Mouse (Mus musculus) liver, adult 2 months (tissue): Measurements from ENCODE around the gene Aplp1. TPM values are rescaled to one million over a fixed set of nuclear protein-coding genes. Genes with fewer than 3 reads are reported as not detected.
A peak's percentile ranks its signal among the peaks of the same experiment; 100 is the strongest.

Source experiments
- DNase-seq: peaks from one replicate; pipeline ENCODE4 v3.0.0-alpha.2; 2011; ENCODE audit warnings: low read depth, low spot score; ENCODE audit errors: extremely low read depth
- H3K27ac ChIP-seq: fragments of 200-500 bp; replicated peaks from 2 replicates; pipeline ENCODE4 v1.5.1; 2012; ENCODE audit warnings: low read depth, mild to moderate bottlenecking, control low read depth, inconsistent platforms, low read length; ENCODE audit not compliant: insufficient read depth
- H3K27me3 ChIP-seq: fragments of 200-500 bp; 2 replicates; pipeline ENCODE4 v1.6.1; 2012; ENCODE audit warnings: mild to moderate bottlenecking, moderate library complexity, low read length, inconsistent platforms; ENCODE audit not compliant: control insufficient read depth, insufficient read depth
- H3K36me3 ChIP-seq: fragments of 200-500 bp; 2 replicates; pipeline ENCODE4 v1.6.1; 2012; ENCODE audit warnings: low read length, inconsistent platforms; ENCODE audit not compliant: control insufficient read depth, insufficient read depth
- H3K4me1 ChIP-seq: fragments of 200-500 bp; 2 replicates; pipeline ENCODE4 v1.6.1; 2011; ENCODE audit warnings: low read length; ENCODE audit not compliant: control insufficient read depth, insufficient read depth
- H3K4me3 ChIP-seq: fragments of 200-500 bp; 2 replicates; pipeline ENCODE4 v1.5.1; 2011; ENCODE audit warnings: low read depth, mild to moderate bottlenecking, control low read depth, low read length, moderate library complexity; ENCODE audit not compliant: insufficient read depth
- H3K79me2 ChIP-seq: fragments of 200-500 bp; 2 replicates; pipeline ENCODE4 v1.6.1; 2012; ENCODE audit warnings: inconsistent platforms, mild to moderate bottlenecking, low read length, moderate library complexity; ENCODE audit not compliant: control insufficient read depth, insufficient read depth
- H3K9ac ChIP-seq: fragments of 200-500 bp; 2 replicates; pipeline ENCODE4 v1.6.1; 2012; ENCODE audit warnings: low read depth, mild to moderate bottlenecking, control low read depth, inconsistent platforms, low read length
- CTCF ChIP-seq: fragments of 200-500 bp; IDR thresholded peaks from 2 replicates; pipeline ENCODE4 v1.5.1; 2011; ENCODE audit warnings: low read depth, low read length, control low read depth
- POLR2A ChIP-seq: fragments of 200-500 bp; IDR thresholded peaks from 2 replicates; pipeline ENCODE4 v1.6.1; 2011; ENCODE audit warnings: low read length, control low read depth; ENCODE audit not compliant: insufficient read depth; ENCODE audit errors: extremely low read depth
- WGBS: fragments of 180-500 bp; shearing (Covaris S2); methylation state at CpG from one replicate; pipeline ENCODE4 v1.1.7; 2018; 5-methylcytosine and 5-hydroxymethylcytosine counted together
- polyA plus RNA-seq: library from polyadenylated mRNA; depleted of rRNA; stranded (reverse); fragments of >200 nt; gene quantifications from 2 replicates; pipeline ENCODE4 v1.2.3, GENCODE M21; 2012
- total RNA-seq: library from RNA; depleted of rRNA; stranded (reverse); fragments of >200 nt; gene quantifications from 2 replicates; pipeline ENCODE4 v1.2.3, GENCODE M21; 2014

The Aplp1 gene
- total and polyA plus RNA-seq, 2 experiments = 0.18 to 0.70 TPM

- H3K4me1 ChIP-seq = no peaks in the 10 kb centered on the region
- TF ChIP-seq CTCF (no peak), POLR2A (no peak)
- DNase-seq = no peak
- WGBS = 3% methylated on average over 10 of the region's 10 CpGs
- H3K36me3 ChIP-seq = no peaks in the 10 kb centered on the region
- H3K4me3 ChIP-seq = no peak overlapping the region
- no peak overlapping the region for H3K27ac ChIP-seq
- no peaks in the 10 kb centered on the region for H3K27me3 ChIP-seq
- H3K79me2 ChIP-seq = no peaks in the 10 kb centered on the region
- H3K9ac ChIP-seq = no peak overlapping the region
Measured at GRCm38 (mm10) chr7:30434238-30434637, 11.1 kb downstream of the Aplp1 start.

- H3K4me1 ChIP-seq = no peaks in the 10 kb centered on the region
- H3K9ac ChIP-seq = no peak overlapping the region
- no peaks in the 10 kb centered on the region for H3K79me2 ChIP-seq
- no peaks in the 10 kb centered on the region for H3K27me3 ChIP-seq
- H3K36me3 ChIP-seq = no peaks in the 10 kb centered on the region
- 16% methylated on average over 3 of the region's 3 CpGs for WGBS
- H3K4me3 ChIP-seq = no peak overlapping the region
- TF ChIP-seq CTCF (peak; percentile 13; the same call in 1 of the 2 replicates), POLR2A (no peak)
- no peak overlapping the region for H3K27ac ChIP-seq
- peak; percentile 19 for DNase-seq
Measured at GRCm38 (mm10) chr7:30431793-30432192, 13.5 kb downstream of the Aplp1 start.

DNA sequence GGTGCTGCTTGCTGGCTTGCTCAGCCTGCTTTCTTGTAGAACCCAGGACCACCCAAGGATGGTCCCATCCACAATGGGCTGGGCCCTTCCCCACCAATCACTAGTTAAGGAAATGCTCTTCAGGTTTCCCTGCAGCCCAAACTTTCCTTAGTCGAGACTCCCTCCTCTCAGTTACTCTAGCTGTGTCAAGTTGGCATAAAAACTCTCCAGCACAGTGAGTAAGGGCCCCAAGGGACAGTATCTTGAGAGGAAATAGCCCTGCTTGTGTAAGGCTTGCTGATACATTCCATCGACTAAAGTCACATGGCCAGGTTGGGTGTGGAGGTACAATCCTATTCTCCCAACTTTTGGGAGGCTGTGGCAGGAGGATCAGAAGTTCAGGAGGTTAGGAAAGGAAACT lies 15.1 kb downstream of the Aplp1 start:
- TF ChIP-seq POLR2A (no peak), CTCF (no peak)
- Histone ChIP-seq H3K27me3 (no peaks in the 10 kb centered on the region), H3K79me2 (no peaks in the 10 kb centered on the region), H3K36me3 (no peaks in the 10 kb centered on the region), H3K4me3 (no peak overlapping the region), H3K4me1 (no peaks in the 10 kb centered on the region), H3K27ac (no peak overlapping the region), H3K9ac (no peak overlapping the region)
- no peak for DNase-seq
- WGBS = 59% methylated on average over 2 of the region's 2 CpGs

DNA sequence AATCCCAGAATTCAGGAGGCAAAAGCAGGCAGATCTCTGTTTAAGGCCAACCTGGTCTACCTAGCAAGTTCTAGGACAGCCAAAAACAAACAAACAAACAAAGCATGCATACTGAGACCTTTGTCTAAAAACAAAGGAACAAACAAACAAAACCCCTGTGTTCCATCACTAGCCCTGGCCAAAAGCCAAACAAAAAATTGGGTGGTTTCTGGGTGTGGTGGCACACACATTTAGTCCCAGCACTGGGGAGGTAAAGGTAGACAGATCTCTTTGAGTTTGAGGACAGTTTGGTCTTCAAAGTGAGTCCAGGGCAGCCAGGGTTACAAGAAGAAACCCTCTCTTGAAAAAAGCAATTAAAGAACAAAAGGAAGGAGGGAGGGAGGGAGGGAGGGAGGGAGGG lies 16.0 kb downstream of the Aplp1 start:
- H3K9ac ChIP-seq = no peak overlapping the region
- no peaks in the 10 kb centered on the region for H3K36me3 ChIP-seq
- H3K4me1 ChIP-seq = no peaks in the 10 kb centered on the region
- H3K79me2 ChIP-seq = no peaks in the 10 kb centered on the region
- no peak overlapping the region for H3K27ac ChIP-seq
- no peak overlapping the region for H3K4me3 ChIP-seq
- DNase-seq = no peak
- no peak for TF ChIP-seq POLR2A
- no peak for TF ChIP-seq CTCF
- H3K27me3 ChIP-seq = no peaks in the 10 kb centered on the region

DNA sequence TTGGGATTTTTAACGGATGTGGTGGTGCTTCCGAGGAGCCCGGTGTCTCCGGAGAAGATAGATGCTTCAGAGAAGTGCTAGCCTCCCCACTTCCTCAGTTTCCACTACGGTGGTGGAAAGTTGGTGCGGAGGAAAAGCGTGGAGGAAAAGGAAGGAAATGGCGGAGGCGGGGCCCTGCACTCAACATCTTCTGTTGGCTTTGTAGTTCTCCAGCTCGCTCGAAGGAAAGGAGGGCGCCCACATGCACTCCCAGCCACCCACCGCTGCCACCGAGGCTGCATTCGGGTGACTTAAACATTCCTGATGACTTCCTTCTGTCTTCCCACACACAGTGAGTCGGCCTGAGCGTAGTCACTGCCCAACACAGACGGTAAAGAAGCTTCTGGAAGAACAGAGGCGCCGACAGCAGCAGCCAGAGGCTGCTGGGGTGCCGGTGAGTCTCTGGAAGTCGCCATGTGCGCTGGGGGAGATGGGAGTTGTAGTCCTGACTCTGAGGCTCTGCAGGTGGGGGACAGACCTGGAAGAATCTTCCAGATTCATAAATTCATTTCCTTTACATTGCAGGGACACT lies 22.2 kb downstream of the Aplp1 start:
- Histone ChIP-seq H3K4me1 (0 out of 2 replicates have a peak, but pooled peaks cover 2% of the 10 kb centered on the region), H3K27ac (no peak overlapping the region; the same call in 1 of the 2 replicates), H3K4me3 (peak overlapping the region; percentile 50), H3K9ac (peak overlapping the region; percentile 54), H3K79me2 (no peaks in the 10 kb centered on the region), H3K27me3 (no peaks in the 10 kb centered on the region), H3K36me3 (no peaks in the 10 kb centered on the region)
- TF ChIP-seq CTCF (no peak), POLR2A (no peak)
- WGBS = 38% methylated on average over 23 of the region's 23 CpGs
- no peak for DNase-seq

DNA sequence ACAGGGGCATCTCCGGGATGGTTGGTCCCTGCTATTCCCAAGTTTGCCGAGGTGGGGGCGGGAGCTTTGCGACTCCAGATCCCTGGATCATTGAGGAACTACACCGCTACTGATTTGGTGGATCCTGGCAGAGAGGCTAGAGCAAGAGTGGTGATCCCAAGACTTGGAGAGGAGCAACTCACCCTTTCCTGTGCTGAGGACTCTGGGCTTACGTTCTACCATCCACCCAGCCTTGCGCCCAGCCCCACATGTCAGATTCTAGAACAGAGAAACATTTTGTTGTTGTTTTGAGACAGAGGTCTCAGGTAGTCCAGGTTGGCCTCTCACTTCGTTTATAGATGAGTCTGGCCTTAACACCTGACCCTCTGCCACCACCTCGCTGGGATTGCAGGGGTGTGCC lies 22.8 kb downstream of the Aplp1 start:
- peak overlapping the region; percentile 50 for H3K4me3 ChIP-seq
- DNase-seq = no peak
- peak overlapping the region; percentile 54 for H3K9ac ChIP-seq
- WGBS = 10% methylated on average over 9 of the region's 9 CpGs
- H3K27ac ChIP-seq = peak overlapping the region; percentile 38
- no peaks in the 10 kb centered on the region for H3K79me2 ChIP-seq
- H3K36me3 ChIP-seq = no peaks in the 10 kb centered on the region
- TF ChIP-seq CTCF = no peak
- TF ChIP-seq POLR2A = no peak
- 0 out of 2 replicates have a peak, but pooled peaks cover 2% of the 10 kb centered on the region for H3K4me1 ChIP-seq
- no peaks in the 10 kb centered on the region for H3K27me3 ChIP-seq
